Mouse (Mus musculus) liver, embryonic 11.5 days (tissue): ENCODE measurements around the gene Polr3gl. TPM values are rescaled to one million over a fixed set of nuclear protein-coding genes. Genes with fewer than 3 reads are reported as not detected.

Experiments used
- ATAC-seq: fragments of 200-750 bp; cut with Nextera tagmentation; replicated peaks from 2 replicates; pipeline ENCODE4 v1.8.0; 2017; ENCODE audit warnings: moderate number of reproducible peaks, mild to moderate bottlenecking, moderate TSS enrichment, moderate library complexity; ENCODE audit not compliant: low FRiP score
- DNase-seq: peaks from one replicate; pipeline ENCODE4 v3.0.0-alpha.2; 2017; ENCODE audit warnings: low spot score
- H3K27ac ChIP-seq: fragments of 300-500 bp; sonication (generic); 2 replicates; pipeline ENCODE4 v1.5.1; 2014; ENCODE audit warnings: mild to moderate bottlenecking, low read depth, low read length, control low read depth
- H3K27me3 ChIP-seq: fragments of 300-500 bp; sonication (generic); replicated peaks from 2 replicates; pipeline ENCODE4 v1.6.1; 2014; ENCODE audit warnings: low read length, mixed read lengths; ENCODE audit not compliant: control insufficient read depth, insufficient read depth
- H3K36me3 ChIP-seq: fragments of 300-500 bp; sonication (generic); 2 replicates; pipeline ENCODE4 v1.6.1; 2014; ENCODE audit warnings: mild to moderate bottlenecking, low read length, moderate library complexity, mixed read lengths; ENCODE audit not compliant: control insufficient read depth, insufficient read depth
- H3K4me1 ChIP-seq: fragments of 300-500 bp; sonication (generic); replicated peaks from 2 replicates; pipeline ENCODE4 v1.6.1; 2014; ENCODE audit warnings: low read length, mixed read lengths; ENCODE audit not compliant: control insufficient read depth, insufficient read depth
- H3K4me2 ChIP-seq: fragments of 300-500 bp; sonication (generic); 2 replicates; pipeline ENCODE4 v1.6.1; 2014; ENCODE audit warnings: mild to moderate bottlenecking, control low read depth, moderate library complexity
- H3K4me3 ChIP-seq: fragments of 300-500 bp; sonication (generic); 2 replicates; pipeline ENCODE4 v1.5.1; 2014; ENCODE audit warnings: low read depth, low read length, control low read depth
- H3K9ac ChIP-seq: fragments of 300-500 bp; sonication (generic); 2 replicates; pipeline ENCODE4 v1.6.1; 2014; ENCODE audit warnings: low read depth, low read length, control low read depth
- H3K9me3 ChIP-seq: fragments of 300-500 bp; sonication (generic); 2 replicates; pipeline ENCODE4 v1.6.1; 2016; ENCODE audit warnings: low read length, inconsistent platforms, mixed read lengths; ENCODE audit not compliant: control insufficient read depth
- WGBS: fragments of 180-500 bp; shearing (Covaris S2); extraction: QIAGEN DNeasy Blood & Tissue Kit; methylation state at CpG from one replicate; pipeline ENCODE4 v1.1.7; 2014; 5-methylcytosine and 5-hydroxymethylcytosine counted together
- polyA plus RNA-seq: library from polyadenylated mRNA; unstranded; fragments of >200 nt; fragmentation: Nextera tagmentation; extraction: Ambion mirVana; gene quantifications from 2 replicates; pipeline ENCODE4 v1.2.1, GENCODE M21; 2014

The Polr3gl gene
- polyA plus RNA-seq, 1 experiment from 2014 or later: 21.5 TPM

- Histone ChIP-seq H3K4me1 (peaks cover 33% of the 10 kb centered on the region), H3K36me3 (no peaks in the 10 kb centered on the region)
These were observed 870 bp upstream of the Polr3gl start for GRCm38 (mm10) chr3:96594851-96595250.

GRCm38 (mm10) chr3:96593374-96593773 lies 607 bp downstream of the Polr3gl start:
- H3K27me3 ChIP-seq: peaks cover 37% of the 10 kb centered on the region
- H3K27ac ChIP-seq: peak overlapping the region; percentile 56; the same call in 1 of the 2 replicates
- ATAC-seq (no peak), DNase-seq (no peak)
- H3K9ac ChIP-seq: peak overlapping the region; percentile 72
- no peaks in the 10 kb centered on the region for H3K9me3 ChIP-seq
- WGBS: 2% methylated on average over 10 of the region's 10 CpGs
- no peaks in the 10 kb centered on the region for H3K36me3 ChIP-seq
- H3K4me1 ChIP-seq: peaks cover 26% of the 10 kb centered on the region
- H3K4me3 ChIP-seq: peak overlapping the region; percentile 66
- peak overlapping the region; percentile 85 for H3K4me2 ChIP-seq

More at GRCm38 (mm10) chr3:96594851-96595250, 870 bp upstream of the Polr3gl start:
- 82% methylated on average over 5 of the region's 5 CpGs for WGBS
- H3K27me3 ChIP-seq: peaks cover 51% of the 10 kb centered on the region
- ATAC-seq (no peak), DNase-seq (no peak)
- H3K4me2 ChIP-seq: no peak overlapping the region
- no peaks in the 10 kb centered on the region for H3K9me3 ChIP-seq
- H3K9ac ChIP-seq: no peak overlapping the region
- H3K4me3 ChIP-seq: no peak overlapping the region
- no peak overlapping the region for H3K27ac ChIP-seq

- no peak for DNase-seq
- H3K27me3 ChIP-seq: peaks cover 10% of the 10 kb centered on the region
- H3K9ac ChIP-seq: no peak overlapping the region
- no peak overlapping the region for H3K4me3 ChIP-seq
- H3K27ac ChIP-seq: no peak overlapping the region
- 80% methylated on average over 4 of the region's 4 CpGs for WGBS
- H3K9me3 ChIP-seq: no peaks in the 10 kb centered on the region
- no peak for ATAC-seq
- no peaks in the 10 kb centered on the region for H3K36me3 ChIP-seq
- peaks cover 7% of the 10 kb centered on the region; the same call in 1 of the 2 replicates for H3K4me1 ChIP-seq
- H3K4me2 ChIP-seq: no peak overlapping the region
These were observed 3.3 kb downstream of the Polr3gl start for GRCm38 (mm10) chr3:96590657-96591056.

GRCm38 (mm10) chr3:96583386-96583785 lies 10.6 kb downstream of the Polr3gl start:
- Histone ChIP-seq H3K27ac (no peak overlapping the region), H3K4me3 (no peak overlapping the region)
- no peak for ATAC-seq

GRCm38 (mm10) chr3:96581771-96582515 lies 12.0 kb downstream of the Polr3gl start:
- DNase-seq (no peak), ATAC-seq (no peak)
- H3K27ac ChIP-seq: no peak overlapping the region
- 83% methylated on average over 16 of the region's 16 CpGs for WGBS
- no peak overlapping the region for H3K4me3 ChIP-seq
- no peaks in the 10 kb centered on the region for H3K9me3 ChIP-seq
- H3K4me1 ChIP-seq: peaks cover 20% of the 10 kb centered on the region
- H3K4me2 ChIP-seq: no peak overlapping the region
- H3K9ac ChIP-seq: no peak overlapping the region
- H3K36me3 ChIP-seq: no peaks in the 10 kb centered on the region
- no peaks in the 10 kb centered on the region for H3K27me3 ChIP-seq

More at GRCm38 (mm10) chr3:96583386-96583785, 10.6 kb downstream of the Polr3gl start:
- WGBS: 91% methylated on average over 5 of the region's 5 CpGs
- no peaks in the 10 kb centered on the region for H3K27me3 ChIP-seq
- H3K9ac ChIP-seq: no peak overlapping the region
- DNase-seq: no peak
- H3K4me1 ChIP-seq: peaks cover 15% of the 10 kb centered on the region
- no peaks in the 10 kb centered on the region for H3K9me3 ChIP-seq
- no peak overlapping the region for H3K4me2 ChIP-seq
- H3K36me3 ChIP-seq: no peaks in the 10 kb centered on the region

GRCm38 (mm10) chr3:96581141-96581540 lies 12.8 kb downstream of the Polr3gl start:
- 50% methylated on average over 6 of the region's 6 CpGs for WGBS
- H3K4me1 ChIP-seq: peaks cover 28% of the 10 kb centered on the region
- no peaks in the 10 kb centered on the region for H3K9me3 ChIP-seq
- DNase-seq (no peak), ATAC-seq (no peak)
- H3K9ac ChIP-seq: no peak overlapping the region
- H3K4me2 ChIP-seq: no peak overlapping the region; the same call in 1 of the 2 replicates
- no peaks in the 10 kb centered on the region for H3K27me3 ChIP-seq
- H3K36me3 ChIP-seq: no peaks in the 10 kb centered on the region
- no peak overlapping the region for H3K4me3 ChIP-seq
- no peak overlapping the region for H3K27ac ChIP-seq

- Histone ChIP-seq H3K4me2 (peak overlapping the region; percentile 77), H3K9me3 (no peaks in the 10 kb centered on the region), H3K27me3 (no peaks in the 10 kb centered on the region), H3K4me3 (peak overlapping the region; percentile 40), H3K4me1 (peaks cover 31% of the 10 kb centered on the region), H3K9ac (peak overlapping the region; percentile 52), H3K36me3 (no peaks in the 10 kb centered on the region), H3K27ac (no peak overlapping the region; the same call in 1 of the 2 replicates)
- 7% methylated on average over 16 of the region's 16 CpGs for WGBS
- DNase-seq (peak; percentile 87), ATAC-seq (peak; percentile 63)
These were observed 14.0 kb downstream of the Polr3gl start for GRCm38 (mm10) chr3:96579885-96580454.

- Histone ChIP-seq H3K4me3 (no peak overlapping the region), H3K4me1 (peaks cover 33% of the 10 kb centered on the region), H3K4me2 (peak overlapping the region; percentile 77), H3K9ac (0 out of 2 replicates have a peak overlapping the region, but pooled peaks have one; percentile 30), H3K27ac (no peak overlapping the region), H3K36me3 (no peaks in the 10 kb centered on the region), H3K9me3 (no peaks in the 10 kb centered on the region), H3K27me3 (no peaks in the 10 kb centered on the region)
- 71% methylated on average over 4 of the region's 4 CpGs for WGBS
- DNase-seq (no peak), ATAC-seq (no peak)
These were observed 14.7 kb downstream of the Polr3gl start for GRCm38 (mm10) chr3:96579239-96579750.
